Mouse (Mus musculus): Measurements from ENCODE around the gene Slc22a21. TPM values are rescaled to one million over a fixed set of nuclear protein-coding genes. Genes with fewer than 3 reads are reported as not detected.
"Not testable (repeated sequence)": the region's sequence is repeated elsewhere in the genome, so short reads cannot be mapped to it uniquely, and the experiment has no call there.

Gene Slc22a21
- polyA plus RNA-seq, 1 experiment from 2014 or later = 2.6 TPM

DNA sequence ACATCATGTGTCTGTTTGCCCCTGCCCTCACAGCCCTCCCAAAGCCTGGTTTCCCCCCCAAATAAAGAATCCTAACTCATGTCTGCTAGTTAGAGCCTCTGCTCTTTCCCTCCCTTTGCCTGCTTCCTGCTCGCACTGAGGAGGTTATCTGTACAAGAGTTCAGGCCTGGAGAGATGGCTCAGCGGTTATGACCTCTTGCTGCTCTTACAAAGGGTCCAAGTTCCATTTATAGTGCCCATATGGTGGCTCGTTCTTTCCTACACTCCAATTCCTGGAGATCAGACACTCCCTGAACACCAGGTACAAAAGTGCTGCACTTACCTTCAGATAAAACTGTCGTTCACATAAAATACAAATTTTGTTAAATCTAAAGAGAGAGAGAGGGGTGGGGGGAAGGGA lies 7.9 kb upstream of the Slc22a21 start:
- ATAC-seq (ENCODE audit: insufficient number of reproducible peaks, low FRiP score, low TSS enrichment, low read depth) (no peak), DNase-seq (ENCODE audit: low spot score) (no peak)
- Histone ChIP-seq H3K4me2 (ENCODE audit: low read depth, severe bottlenecking) (no peak overlapping the region), H3K9me3 (ENCODE audit: control insufficient read depth, low read length) (no peaks in the 10 kb centered on the region), H3K4me3 (ENCODE audit: low read depth, low read length) (no peak overlapping the region), H3K27ac (replicated peaks; ENCODE audit: low read depth, low read length) (no peak overlapping the region), H3K27me3 (ENCODE audit: control insufficient read depth, insufficient read depth, low read length) (no peaks in the 10 kb centered on the region), H3K36me3 (ENCODE audit: control insufficient read depth, insufficient read depth, low read length) (no peaks in the 10 kb centered on the region), H3K9ac (ENCODE audit: low read length) (no peak overlapping the region), H3K4me1 (ENCODE audit: control insufficient read depth, insufficient read depth, low read length) (no peaks in the 10 kb centered on the region)
- 71% methylated on average over 4 of the region's 4 CpGs for WGBS

DNA sequence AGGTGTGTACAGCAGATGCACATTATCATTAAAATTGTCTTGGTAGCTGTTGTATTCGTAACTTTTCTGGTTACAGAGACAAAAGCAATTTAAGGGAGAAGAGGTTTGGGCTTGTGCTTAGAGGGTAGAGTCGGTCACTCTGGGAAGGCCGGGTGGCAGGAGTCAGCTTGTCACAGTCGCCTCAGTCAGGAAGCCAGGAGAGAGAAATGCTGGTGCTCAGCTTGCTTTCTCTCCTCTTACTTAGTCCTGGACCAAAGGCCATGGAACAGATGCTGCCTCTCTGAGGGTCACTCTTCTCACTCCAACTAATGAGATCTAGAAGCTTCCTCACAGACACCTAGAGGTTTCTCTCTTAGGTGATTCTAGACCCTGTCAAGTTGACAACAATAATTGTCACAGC lies 1.3 kb upstream of the Slc22a21 start:
- 84% methylated on average over 4 of the region's 4 CpGs for WGBS
- no peak overlapping the region for H3K4me3 ChIP-seq (ENCODE audit: low read depth, low read length)
- no peak overlapping the region for H3K4me2 ChIP-seq (ENCODE audit: low read depth, severe bottlenecking)
- no peaks in the 10 kb centered on the region for H3K36me3 ChIP-seq (ENCODE audit: control insufficient read depth, insufficient read depth, low read length)
- H3K9ac ChIP-seq (ENCODE audit: low read length) = no peak overlapping the region
- H3K27me3 ChIP-seq (ENCODE audit: control insufficient read depth, insufficient read depth, low read length) = no peaks in the 10 kb centered on the region
- H3K27ac ChIP-seq (replicated peaks; ENCODE audit: low read depth, low read length) = no peak overlapping the region
- H3K9me3 ChIP-seq (ENCODE audit: control insufficient read depth, low read length) = no peaks in the 10 kb centered on the region
- no peak for ATAC-seq (ENCODE audit: insufficient number of reproducible peaks, low FRiP score, low TSS enrichment, low read depth)
- no peaks in the 10 kb centered on the region for H3K4me1 ChIP-seq (ENCODE audit: control insufficient read depth, insufficient read depth, low read length)
- no peak for DNase-seq (ENCODE audit: low spot score)

GRCm38 (mm10) chr11:53979456-53979787 lies 710 bp downstream of the Slc22a21 start:
- not testable (repeated sequence) for H3K27ac ChIP-seq (replicated peaks; ENCODE audit: low read depth, low read length)

GRCm38 (mm10) chr11:53977672-53978071 lies 2.5 kb downstream of the Slc22a21 start:
- Histone ChIP-seq H3K4me3 (ENCODE audit: low read depth, low read length) (no peak overlapping the region), H3K4me1 (ENCODE audit: control insufficient read depth, insufficient read depth, low read length) (no peaks in the 10 kb centered on the region), H3K36me3 (ENCODE audit: control insufficient read depth, insufficient read depth, low read length) (no peaks in the 10 kb centered on the region), H3K9ac (ENCODE audit: low read length) (no peak overlapping the region), H3K27ac (replicated peaks; ENCODE audit: low read depth, low read length) (no peak overlapping the region), H3K9me3 (ENCODE audit: control insufficient read depth, low read length) (no peaks in the 10 kb centered on the region), H3K4me2 (ENCODE audit: low read depth, severe bottlenecking) (no peak overlapping the region), H3K27me3 (ENCODE audit: control insufficient read depth, insufficient read depth, low read length) (no peaks in the 10 kb centered on the region)
- no peak for DNase-seq (ENCODE audit: low spot score)
- WGBS = 82% methylated on average over 3 of the region's 3 CpGs
- ATAC-seq (ENCODE audit: insufficient number of reproducible peaks, low FRiP score, low TSS enrichment, low read depth) = no peak

More at GRCm38 (mm10) chr11:53979456-53979787, 710 bp downstream of the Slc22a21 start:
- 1% methylated on average over 23 of the region's 23 CpGs for WGBS
- not testable (repeated sequence) for ATAC-seq (ENCODE audit: insufficient number of reproducible peaks, low FRiP score, low TSS enrichment, low read depth); H3K36me3 ChIP-seq (ENCODE audit: control insufficient read depth, insufficient read depth, low read length); H3K9me3 ChIP-seq (ENCODE audit: control insufficient read depth, low read length); H3K27me3 ChIP-seq (ENCODE audit: control insufficient read depth, insufficient read depth, low read length); H3K4me1 ChIP-seq (ENCODE audit: control insufficient read depth, insufficient read depth, low read length)
- peak overlapping the region; percentile 93 for H3K4me2 ChIP-seq (ENCODE audit: low read depth, severe bottlenecking)
- peak overlapping the region; percentile 63 for H3K9ac ChIP-seq (ENCODE audit: low read length)
- peak; percentile 22 for DNase-seq (ENCODE audit: low spot score)
- peak overlapping the region; percentile 54 for H3K4me3 ChIP-seq (ENCODE audit: low read depth, low read length)

- Histone ChIP-seq H3K4me1 (ENCODE audit: control insufficient read depth, insufficient read depth, low read length) (no peaks in the 10 kb centered on the region), H3K36me3 (ENCODE audit: control insufficient read depth, insufficient read depth, low read length) (no peaks in the 10 kb centered on the region), H3K4me3 (ENCODE audit: low read depth, low read length) (no peak overlapping the region), H3K4me2 (ENCODE audit: low read depth, severe bottlenecking) (no peak overlapping the region), H3K9me3 (ENCODE audit: control insufficient read depth, low read length) (no peaks in the 10 kb centered on the region), H3K27ac (replicated peaks; ENCODE audit: low read depth, low read length) (no peak overlapping the region), H3K9ac (ENCODE audit: low read length) (no peak overlapping the region), H3K27me3 (ENCODE audit: control insufficient read depth, insufficient read depth, low read length) (no peaks in the 10 kb centered on the region)
- ATAC-seq (ENCODE audit: insufficient number of reproducible peaks, low FRiP score, low TSS enrichment, low read depth) (no peak), DNase-seq (ENCODE audit: low spot score) (no peak)
Observed at GRCm38 (mm10) chr11:53975559-53975958, 4.6 kb downstream of the Slc22a21 start.

DNA sequence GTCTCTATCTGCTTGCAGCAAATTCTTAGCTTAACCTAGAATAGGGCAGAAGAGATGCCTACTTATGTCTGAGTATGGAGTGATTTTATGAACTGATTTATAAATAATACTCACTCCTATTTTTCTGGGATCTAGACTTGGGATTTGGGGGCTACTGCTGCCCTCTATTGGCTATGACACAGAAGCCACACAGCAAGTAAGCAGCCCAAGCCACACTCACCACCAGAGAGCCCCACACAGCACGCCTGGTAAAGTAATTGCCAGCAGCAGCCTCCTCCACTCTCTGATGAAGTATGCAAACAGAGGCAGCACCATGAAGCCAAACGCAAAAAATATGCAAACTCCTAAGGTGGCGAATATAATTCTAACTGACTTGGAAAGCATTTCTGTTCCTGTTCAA lies 21.1 kb downstream of the Slc22a21 start:
- no peaks in the 10 kb centered on the region for H3K27me3 ChIP-seq (ENCODE audit: control insufficient read depth, insufficient read depth, low read length)
- WGBS = 43% methylated on average over 3 of the region's 3 CpGs
- ATAC-seq (ENCODE audit: insufficient number of reproducible peaks, low FRiP score, low TSS enrichment, low read depth) (no peak), DNase-seq (ENCODE audit: low spot score) (peak; percentile 40)
- H3K9me3 ChIP-seq (ENCODE audit: control insufficient read depth, low read length) = no peaks in the 10 kb centered on the region
- no peak overlapping the region for H3K9ac ChIP-seq (ENCODE audit: low read length)
- no peaks in the 10 kb centered on the region for H3K4me1 ChIP-seq (ENCODE audit: control insufficient read depth, insufficient read depth, low read length)
- no peak overlapping the region for H3K4me3 ChIP-seq (ENCODE audit: low read depth, low read length)
- no peak overlapping the region for H3K4me2 ChIP-seq (ENCODE audit: low read depth, severe bottlenecking)
- no peaks in the 10 kb centered on the region for H3K36me3 ChIP-seq (ENCODE audit: control insufficient read depth, insufficient read depth, low read length)
- no peak overlapping the region for H3K27ac ChIP-seq (replicated peaks; ENCODE audit: low read depth, low read length)

DNA sequence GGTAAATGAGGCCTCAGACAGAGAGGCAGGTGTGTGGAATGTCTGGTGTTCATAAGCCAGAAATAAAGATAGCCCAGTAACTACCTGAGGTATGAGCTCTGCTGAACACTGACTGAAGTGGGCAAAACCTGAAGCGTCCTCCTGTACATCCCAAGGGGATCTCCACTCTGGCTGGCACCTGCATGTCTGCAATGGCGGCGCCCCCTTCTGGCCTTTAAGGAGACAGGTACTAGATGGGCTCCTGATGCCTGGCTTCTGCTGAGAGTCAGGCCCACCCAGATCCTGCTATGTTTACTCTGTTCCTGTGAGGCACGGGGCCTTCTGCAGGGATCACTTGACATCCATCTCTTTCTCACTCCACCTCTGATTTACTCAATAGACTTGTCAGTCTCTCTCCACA lies 22.0 kb downstream of the Slc22a21 start:
- H3K4me3 ChIP-seq (ENCODE audit: low read depth, low read length); DNase-seq (ENCODE audit: low spot score); H3K27ac ChIP-seq (replicated peaks; ENCODE audit: low read depth, low read length); H3K9me3 ChIP-seq (ENCODE audit: control insufficient read depth, low read length); ATAC-seq (ENCODE audit: insufficient number of reproducible peaks, low FRiP score, low TSS enrichment, low read depth); H3K9ac ChIP-seq (ENCODE audit: low read length); H3K27me3 ChIP-seq (ENCODE audit: control insufficient read depth, insufficient read depth, low read length); H3K4me1 ChIP-seq (ENCODE audit: control insufficient read depth, insufficient read depth, low read length); H3K4me2 ChIP-seq (ENCODE audit: low read depth, severe bottlenecking); H3K36me3 ChIP-seq (ENCODE audit: control insufficient read depth, insufficient read depth, low read length): not testable (repeated sequence)
- 31% methylated on average over 4 of the region's 4 CpGs for WGBS

GRCm38 (mm10) chr11:53956636-53957035 lies 23.5 kb downstream of the Slc22a21 start:
- 73% methylated on average over 1 of the region's 1 CpGs for WGBS
- ATAC-seq (ENCODE audit: insufficient number of reproducible peaks, low FRiP score, low TSS enrichment, low read depth) = no peak
- Histone ChIP-seq H3K4me2 (ENCODE audit: low read depth, severe bottlenecking) (no peak overlapping the region), H3K4me1 (ENCODE audit: control insufficient read depth, insufficient read depth, low read length) (no peaks in the 10 kb centered on the region), H3K4me3 (ENCODE audit: low read depth, low read length) (no peak overlapping the region), H3K27me3 (ENCODE audit: control insufficient read depth, insufficient read depth, low read length) (no peaks in the 10 kb centered on the region), H3K27ac (replicated peaks; ENCODE audit: low read depth, low read length) (no peak overlapping the region), H3K9ac (ENCODE audit: low read length) (no peak overlapping the region), H3K9me3 (ENCODE audit: control insufficient read depth, low read length) (no peaks in the 10 kb centered on the region), H3K36me3 (ENCODE audit: control insufficient read depth, insufficient read depth, low read length) (no peaks in the 10 kb centered on the region)
- no peak for DNase-seq (ENCODE audit: low spot score)

GRCm38 (mm10) chr11:53954653-53955052 lies 25.5 kb downstream of the Slc22a21 start:
- H3K9ac ChIP-seq (ENCODE audit: low read length) = no peak overlapping the region
- H3K4me2 ChIP-seq (ENCODE audit: low read depth, severe bottlenecking) = no peak overlapping the region

More at GRCm38 (mm10) chr11:53954653-53955052, 25.5 kb downstream of the Slc22a21 start:
- Histone ChIP-seq H3K27me3 (ENCODE audit: control insufficient read depth, insufficient read depth, low read length) (no peaks in the 10 kb centered on the region), H3K9me3 (ENCODE audit: control insufficient read depth, low read length) (no peaks in the 10 kb centered on the region), H3K27ac (replicated peaks; ENCODE audit: low read depth, low read length) (no peak overlapping the region), H3K4me3 (ENCODE audit: low read depth, low read length) (no peak overlapping the region), H3K36me3 (ENCODE audit: control insufficient read depth, insufficient read depth, low read length) (no peaks in the 10 kb centered on the region), H3K4me1 (ENCODE audit: control insufficient read depth, insufficient read depth, low read length) (no peaks in the 10 kb centered on the region)
- ATAC-seq (ENCODE audit: insufficient number of reproducible peaks, low FRiP score, low TSS enrichment, low read depth) (no peak), DNase-seq (ENCODE audit: low spot score) (no peak)
- 87% methylated on average over 3 of the region's 3 CpGs for WGBS

Data from limb, embryonic 11.5 days (tissue).